Mouse (Mus musculus) cerebellum, postnatal 25 days (tissue): ENCODE results near the gene Wdr86.

Experiments used
- DNase-seq, 2 experiments: peaks; one replicate each; pipeline ENCODE4 v3.0.0; 2021; ENCODE audit warnings: mixed read lengths in 2 of 2

The Wdr86 gene

DNA sequence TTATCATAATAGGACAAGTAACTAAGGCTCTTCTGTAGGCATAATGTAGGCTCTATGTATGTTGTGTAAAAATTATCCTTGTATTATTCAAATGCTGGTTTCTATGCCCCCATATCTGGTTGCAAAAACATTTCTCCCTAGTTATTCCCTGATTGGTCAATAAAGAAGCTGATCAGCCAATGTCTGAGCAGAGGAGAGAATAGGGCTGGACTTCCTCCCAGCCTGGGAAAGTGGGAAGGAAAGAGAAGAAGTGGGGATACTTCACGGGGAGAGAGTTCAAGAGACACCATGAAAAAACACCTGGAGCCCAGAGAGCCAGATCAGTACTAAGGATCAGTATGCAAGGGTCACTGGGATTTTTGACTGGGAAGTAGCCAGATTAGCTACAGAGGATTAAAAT is 49.1 kb downstream of the Wdr86 start:
- DNase-seq: no peak

- DNase-seq: peak; percentile 90 to 93
Measured at GRCm38 (mm10) chr5:24674238-24674637, 56.3 kb downstream of the Wdr86 start.
